Mouse (Mus musculus) small intestine, adult 2 months (tissue): ENCODE measurements around the gene Fam110c.

ENCODE experiments used
- CTCF ChIP-seq: fragments of 200-500 bp; IDR thresholded peaks from 2 replicates; pipeline ENCODE4 v1.5.1; 2012; ENCODE audit warnings: low read depth, mild to moderate bottlenecking, control low read depth, inconsistent platforms, low read length, moderate library complexity, mixed read lengths; ENCODE audit not compliant: insufficient replicate concordance, insufficient read length; ENCODE audit errors: extremely low read depth
- POLR2A ChIP-seq: fragments of 200-500 bp; IDR thresholded peaks from 2 replicates; pipeline ENCODE4 v1.6.1; 2012; ENCODE audit warnings: low read depth, mild to moderate bottlenecking, control low read depth, inconsistent platforms, low read length, moderate library complexity

GRCm38 (mm10) chr12:31126071-31126470, 52.4 kb downstream of the Fam110c start:
- TF ChIP-seq CTCF (no peak), POLR2A (no peak)
